Mouse (Mus musculus): Measurements from ENCODE around the gene Rsph4a. TPM values are rescaled to one million over a fixed set of nuclear protein-coding genes. Genes with fewer than 3 reads are reported as not detected.

Gene Rsph4a
- polyA plus RNA-seq, 1 experiment, result 0.08 TPM

DNA sequence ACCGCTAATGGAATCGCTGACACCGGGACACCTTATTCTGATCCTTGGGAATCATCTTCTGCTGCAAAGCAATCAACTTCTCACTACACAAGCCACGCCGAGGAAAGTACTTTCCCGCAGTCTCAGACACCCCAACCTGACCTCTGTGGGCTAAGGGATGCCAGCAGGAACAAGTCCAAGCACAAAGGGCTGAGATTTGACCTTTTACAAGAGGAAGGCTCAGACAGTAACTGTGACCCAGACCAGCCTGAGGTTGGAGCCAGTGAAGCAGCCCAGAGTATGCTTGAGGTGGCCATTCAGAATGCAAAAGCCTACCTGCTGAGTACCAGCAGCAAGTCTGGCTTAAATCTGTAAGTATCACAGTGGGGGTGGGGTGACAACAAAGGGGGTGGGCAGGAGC lies 578 bp downstream of the Rsph4a start:
- peak; percentile 60 for DNase-seq
- no peaks in the 10 kb centered on the region for H3K27me3 ChIP-seq (replicated peaks; ENCODE audit: control insufficient read depth, insufficient read depth, low read length)
- 5% methylated on average over 6 of the region's 6 CpGs for WGBS
- no peaks in the 10 kb centered on the region for H3K36me3 ChIP-seq (ENCODE audit: control insufficient read depth, insufficient read depth, low read length)
- peak overlapping the region; percentile 48; the same call in 1 of the 2 replicates for H3K4me3 ChIP-seq (ENCODE audit: insufficient read depth, low read depth, low read length)
- H3K4me1 ChIP-seq (ENCODE audit: control insufficient read depth, insufficient read depth, low read length), result peaks cover 6% of the 10 kb centered on the region
- no peak overlapping the region for H3K27ac ChIP-seq (ENCODE audit: insufficient read depth, low read depth, low read length)
- TF ChIP-seq CTCF (conservative IDR thresholded peaks at IDR 0.05; ENCODE audit: insufficient read depth, insufficient read length, low read depth, low read length) (no peak), POLR2A (IDR thresholded peaks at IDR 0.05; ENCODE audit: low read depth, low read length) (no peak)

DNA sequence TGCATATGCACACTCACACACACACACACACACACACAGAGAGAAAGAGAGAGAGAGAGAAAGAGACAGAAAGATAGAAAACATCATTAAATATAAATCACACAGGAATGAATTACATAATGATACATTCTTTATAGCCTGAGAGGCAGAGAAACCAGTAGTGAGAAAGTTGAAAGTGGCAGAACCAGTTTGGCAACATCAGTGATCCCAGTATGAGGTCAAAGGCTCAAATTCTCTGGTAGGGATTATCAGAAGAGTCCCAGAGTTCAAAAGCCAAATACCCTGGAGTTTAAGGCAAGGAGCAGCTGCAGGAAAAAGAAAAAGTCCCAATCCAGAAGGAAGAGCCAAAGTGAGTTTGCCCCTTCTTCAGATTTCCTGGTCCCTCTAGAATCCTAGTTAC lies 35.8 kb downstream of the Rsph4a start:
- Histone ChIP-seq H3K27ac (ENCODE audit: insufficient read depth, low read depth, low read length) (no peak overlapping the region), H3K4me1 (ENCODE audit: control insufficient read depth, insufficient read depth, low read length) (peaks cover 2% of the 10 kb centered on the region; the same call in 1 of the 2 replicates), H3K27me3 (replicated peaks; ENCODE audit: control insufficient read depth, insufficient read depth, low read length) (no peaks in the 10 kb centered on the region), H3K4me3 (ENCODE audit: insufficient read depth, low read depth, low read length) (no peak overlapping the region), H3K36me3 (ENCODE audit: control insufficient read depth, insufficient read depth, low read length) (peaks cover 4% of the 10 kb centered on the region; the same call in 1 of the 2 replicates)
- no peak for TF ChIP-seq POLR2A (IDR thresholded peaks at IDR 0.05; ENCODE audit: low read depth, low read length)
- no peak for TF ChIP-seq CTCF (conservative IDR thresholded peaks at IDR 0.05; ENCODE audit: insufficient read depth, insufficient read length, low read depth, low read length)
- peak; percentile 41 for DNase-seq

DNA sequence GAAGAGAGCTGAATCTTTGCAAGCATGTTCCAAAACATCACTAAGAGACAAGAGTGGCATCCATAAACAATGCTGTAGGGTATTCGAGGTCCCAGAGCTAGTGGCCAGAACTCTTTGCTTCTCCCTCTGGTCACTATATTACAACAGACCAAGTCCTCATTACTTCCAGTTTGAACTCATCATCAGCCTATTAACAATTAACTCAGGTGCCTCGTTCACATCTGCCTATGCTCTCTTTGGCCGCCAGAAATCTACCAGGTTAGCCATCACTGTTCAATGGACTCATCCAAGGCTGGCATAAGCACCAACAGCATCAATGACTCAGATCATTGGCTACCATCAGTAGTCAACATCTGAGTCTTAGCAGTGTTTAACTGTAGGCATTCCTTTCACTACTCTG lies 40.5 kb downstream of the Rsph4a start:
- no peak overlapping the region for H3K4me3 ChIP-seq (ENCODE audit: insufficient read depth, low read depth, low read length)
- 53% methylated on average over 3 of the region's 3 CpGs for WGBS
- peaks cover 5% of the 10 kb centered on the region; the same call in 1 of the 2 replicates for H3K4me1 ChIP-seq (ENCODE audit: control insufficient read depth, insufficient read depth, low read length)
- H3K27me3 ChIP-seq (replicated peaks; ENCODE audit: control insufficient read depth, insufficient read depth, low read length), result no peaks in the 10 kb centered on the region
- DNase-seq, result peak; percentile 59
- no peak overlapping the region for H3K27ac ChIP-seq (ENCODE audit: insufficient read depth, low read depth, low read length)
- no peak for TF ChIP-seq POLR2A (IDR thresholded peaks at IDR 0.05; ENCODE audit: low read depth, low read length)
- no peak for TF ChIP-seq CTCF (conservative IDR thresholded peaks at IDR 0.05; ENCODE audit: insufficient read depth, insufficient read length, low read depth, low read length)
- peaks cover 2% of the 10 kb centered on the region; the same call in 1 of the 2 replicates for H3K36me3 ChIP-seq (ENCODE audit: control insufficient read depth, insufficient read depth, low read length)

DNA sequence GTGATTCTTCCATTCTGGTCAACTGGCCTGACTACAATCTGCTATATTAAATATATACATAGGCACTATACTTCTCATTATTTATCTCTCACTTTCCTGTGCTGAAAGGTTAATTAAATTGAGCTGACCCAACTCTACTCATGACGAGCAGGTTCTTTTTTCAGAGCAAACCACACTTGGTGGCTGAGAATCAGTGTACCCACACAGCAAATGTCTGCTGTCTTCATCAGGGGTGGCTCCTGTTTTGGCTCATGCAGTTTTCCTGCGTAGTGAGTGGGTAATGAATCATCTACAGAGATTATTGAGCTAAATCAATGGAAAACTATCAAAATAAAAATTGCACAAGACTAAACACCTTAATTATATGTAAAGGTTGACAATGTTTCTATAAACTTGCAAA lies 41.4 kb downstream of the Rsph4a start:
- DNase-seq, result no peak
- Histone ChIP-seq H3K36me3 (ENCODE audit: control insufficient read depth, insufficient read depth, low read length) (peaks cover 2% of the 10 kb centered on the region; the same call in 1 of the 2 replicates), H3K4me3 (ENCODE audit: insufficient read depth, low read depth, low read length) (no peak overlapping the region), H3K27ac (ENCODE audit: insufficient read depth, low read depth, low read length) (no peak overlapping the region), H3K27me3 (replicated peaks; ENCODE audit: control insufficient read depth, insufficient read depth, low read length) (no peaks in the 10 kb centered on the region), H3K4me1 (ENCODE audit: control insufficient read depth, insufficient read depth, low read length) (peaks cover 6% of the 10 kb centered on the region; the same call in 1 of the 2 replicates)
- 74% methylated on average over 2 of the region's 2 CpGs for WGBS
- TF ChIP-seq CTCF (conservative IDR thresholded peaks at IDR 0.05; ENCODE audit: insufficient read depth, insufficient read length, low read depth, low read length) (no peak), POLR2A (IDR thresholded peaks at IDR 0.05; ENCODE audit: low read depth, low read length) (no peak)

GRCm38 (mm10) chr10:33950803-33951583 lies 46.1 kb downstream of the Rsph4a start, which contains the start of gene Zup1:
Gene Zup1, minus strand, starts transcription at chr10:33951269.
- H3K27me3 ChIP-seq (replicated peaks; ENCODE audit: control insufficient read depth, insufficient read depth, low read length), result no peaks in the 10 kb centered on the region
- peaks cover 3% of the 10 kb centered on the region; the same call in 1 of the 2 replicates for H3K4me1 ChIP-seq (ENCODE audit: control insufficient read depth, insufficient read depth, low read length)
- no peaks in the 10 kb centered on the region for H3K36me3 ChIP-seq (ENCODE audit: control insufficient read depth, insufficient read depth, low read length)
- WGBS, result 1% methylated on average over 42 of the region's 42 CpGs
- peak within 1 kb of the TSS; percentile 59 for H3K27ac ChIP-seq (ENCODE audit: insufficient read depth, low read depth, low read length)
- peak within 1 kb of the TSS; percentile 98 for H3K4me3 ChIP-seq (ENCODE audit: insufficient read depth, low read depth, low read length)
- no peak for TF ChIP-seq CTCF (conservative IDR thresholded peaks at IDR 0.05; ENCODE audit: insufficient read depth, insufficient read length, low read depth, low read length)
- TF ChIP-seq POLR2A (IDR thresholded peaks at IDR 0.05; ENCODE audit: low read depth, low read length), result peak; percentile 59
- DNase-seq, result peak; percentile 93

- 60% methylated on average over 3 of the region's 3 CpGs for WGBS
- Histone ChIP-seq H3K4me1 (ENCODE audit: control insufficient read depth, insufficient read depth, low read length) (peaks cover 3% of the 10 kb centered on the region; the same call in 1 of the 2 replicates), H3K27ac (ENCODE audit: insufficient read depth, low read depth, low read length) (no peak overlapping the region), H3K36me3 (ENCODE audit: control insufficient read depth, insufficient read depth, low read length) (no peaks in the 10 kb centered on the region), H3K27me3 (replicated peaks; ENCODE audit: control insufficient read depth, insufficient read depth, low read length) (no peaks in the 10 kb centered on the region), H3K4me3 (ENCODE audit: insufficient read depth, low read depth, low read length) (no peak overlapping the region)
- TF ChIP-seq CTCF (conservative IDR thresholded peaks at IDR 0.05; ENCODE audit: insufficient read depth, insufficient read length, low read depth, low read length) (no peak), POLR2A (IDR thresholded peaks at IDR 0.05; ENCODE audit: low read depth, low read length) (no peak)
- no peak for DNase-seq
Measured at GRCm38 (mm10) chr10:33952509-33952908, 47.6 kb downstream of the Rsph4a start.

Other genes starting within 250 kb of the Rsph4a start
- gene Sult3a2, start 118.4 kb upstream of the Rsph4a start, polyA plus RNA-seq (2012; rRNA removed), result not detected in 2 replicates
- gene Sult3a1, start 47.4 kb upstream of the Rsph4a start, polyA plus RNA-seq (2012; rRNA removed), result not detected in 2 replicates
- 3.6 and 4.1 TPM in 2 replicates for gene Zup1, start 46.2 kb downstream of the Rsph4a start, polyA plus RNA-seq (2012; rRNA removed)
- 31.6 and 32.1 TPM in 2 replicates for gene Rwdd1, start 114.5 kb downstream of the Rsph4a start, polyA plus RNA-seq (2012; rRNA removed)
- not detected in 2 replicates for gene Trappc3l, start 132.5 kb downstream of the Rsph4a start, polyA plus RNA-seq (2012; rRNA removed)
- gene Calhm4, start 139.2 kb downstream of the Rsph4a start, polyA plus RNA-seq (2012; rRNA removed), result not detected in 2 replicates
- gene Calhm5, start 191.4 kb downstream of the Rsph4a start, polyA plus RNA-seq (2012; rRNA removed), result 0.25 and 0.27 TPM in 2 replicates
- gene Calhm6, start 222.9 kb downstream of the Rsph4a start, polyA plus RNA-seq (2012; rRNA removed), result 1.4 TPM in 2 replicates

Measured in kidney, adult 2 months (tissue).